Mouse (Mus musculus) CH12.LX (cell line): Measurements from ENCODE around the gene Arhgap44. TPM values are rescaled to one million over a fixed set of nuclear protein-coding genes. Genes with fewer than 3 reads are reported as not detected.

Experiments
- DNase-seq: peaks from one replicate; pipeline ENCODE4 v3.0.0-alpha.2; 2013; ENCODE audit errors: extremely low read depth
- H3K27ac ChIP-seq: 2 replicates; pipeline ENCODE4 v1.5.1; 2012; ENCODE audit warnings: low read depth, mild to moderate bottlenecking, control low read depth, moderate library complexity; ENCODE audit not compliant: insufficient read depth
- H3K27me3 ChIP-seq: replicated peaks from 2 replicates; pipeline ENCODE3; 2012; ENCODE audit warnings: inconsistent platforms
- H3K36me3 ChIP-seq, 2 experiments: replicated peaks in 1 of 2; 2 replicates each; pipeline versions ENCODE3 to v1.6.1; 2012; ENCODE audit warnings: inconsistent platforms in 1 of 2, low read length in 1 of 2, mild to moderate bottlenecking in 1 of 2, mixed read lengths in 1 of 2, moderate library complexity in 1 of 2; ENCODE audit not compliant: control insufficient read depth in 1 of 2, insufficient read depth in 1 of 2
- H3K4me1 ChIP-seq, 2 experiments: 2 replicates each; pipeline ENCODE4 v1.6.1; 2012; ENCODE audit warnings: inconsistent platforms in 1 of 2, moderate library complexity in 1 of 2; ENCODE audit not compliant: insufficient read depth in 2 of 2, control insufficient read depth in 1 of 2
- H3K4me2 ChIP-seq: 2 replicates; pipeline ENCODE4 v1.6.1; 2012; ENCODE audit warnings: low read depth, mild to moderate bottlenecking, control low read depth; ENCODE audit not compliant: poor library complexity, insufficient read depth, severe bottlenecking
- H3K4me3 ChIP-seq, 3 experiments: fragments of 150-350 bp in 1 of 3; sonication (generic) in 1 of 3; replicated peaks in 1 of 3; 2 replicates each; pipeline versions ENCODE3 to v1.5.1; 2011 to 2012; ENCODE audit warnings: low read depth in 2 of 3, low read length in 2 of 3, mild to moderate bottlenecking in 2 of 3, moderate library complexity in 2 of 3, control low read depth in 1 of 3, improper control_type of control experiment in 1 of 3, inconsistent platforms in 1 of 3, mixed read lengths in 1 of 3; ENCODE audit not compliant: poor library complexity in 1 of 3
- H3K79me2 ChIP-seq: replicated peaks from 2 replicates; pipeline ENCODE4 v1.6.1; 2012; ENCODE audit warnings: mild to moderate bottlenecking, moderate library complexity; ENCODE audit not compliant: control insufficient read depth, poor library complexity, insufficient read depth, severe bottlenecking; ENCODE audit errors: extremely low read depth
- H3K9ac ChIP-seq: 2 replicates; pipeline ENCODE4 v1.6.1; 2012; ENCODE audit warnings: low read depth, mild to moderate bottlenecking, control low read depth, moderate library complexity; ENCODE audit not compliant: insufficient read depth
- H3K9me3 ChIP-seq: replicated peaks from 2 replicates; pipeline ENCODE3; 2012; ENCODE audit warnings: low read length, inconsistent platforms, mixed read lengths
- BHLHE40 ChIP-seq: IDR thresholded peaks from 2 replicates; pipeline ENCODE4 v1.6.1; 2011; ENCODE audit warnings: mild to moderate bottlenecking, low read depth, low read length, improper control_type of control experiment
- E2F4 ChIP-seq: IDR thresholded peaks from 2 replicates; pipeline ENCODE4 v1.6.1; 2011; ENCODE audit warnings: low read depth, low read length, improper control_type of control experiment; ENCODE audit not compliant: insufficient replicate concordance
- GABPA ChIP-seq: IDR thresholded peaks from 2 replicates; pipeline ENCODE4 v1.6.1; 2012; ENCODE audit warnings: low read depth, low read length, improper control_type of control experiment, inconsistent platforms; ENCODE audit not compliant: insufficient replicate concordance
- IRF4 ChIP-seq: IDR thresholded peaks from 2 replicates; pipeline ENCODE4 v1.6.1; 2014; ENCODE audit warnings: low read depth, mild to moderate bottlenecking, inconsistent platforms, low read length, improper control_type of control experiment
- KAT2A ChIP-seq: IDR thresholded peaks from 2 replicates; pipeline ENCODE4 v1.6.1; 2012; ENCODE audit warnings: low read length, improper control_type of control experiment, inconsistent platforms; ENCODE audit not compliant: insufficient replicate concordance
- MAFK ChIP-seq: IDR thresholded peaks from 2 replicates; pipeline ENCODE4 v1.6.1; 2011; ENCODE audit warnings: low read length, improper control_type of control experiment; ENCODE audit not compliant: insufficient replicate concordance
- MAX ChIP-seq: IDR thresholded peaks from 2 replicates; pipeline ENCODE4 v1.6.1; 2011; ENCODE audit warnings: low read length, improper control_type of control experiment
- MAZ ChIP-seq: IDR thresholded peaks from 2 replicates; pipeline ENCODE4 v1.6.1; 2012; ENCODE audit warnings: low read depth, mild to moderate bottlenecking, inconsistent platforms, low read length, improper control_type of control experiment, moderate library complexity
- MXI1 ChIP-seq: IDR thresholded peaks from 2 replicates; pipeline ENCODE4 v1.6.1; 2011; ENCODE audit warnings: mild to moderate bottlenecking, low read depth, low read length, improper control_type of control experiment
- MYC ChIP-seq: IDR thresholded peaks from 2 replicates; pipeline ENCODE4 v1.6.1; 2011; ENCODE audit warnings: low read depth, mild to moderate bottlenecking, improper control_type of control experiment, low read length
- POLR2A ChIP-seq: IDR thresholded peaks from 2 replicates; pipeline ENCODE4 v1.6.1; 2011; ENCODE audit warnings: low read depth, mild to moderate bottlenecking, improper control_type of control experiment, low read length
- POLR2AphosphoS2 ChIP-seq: IDR thresholded peaks from 2 replicates; pipeline ENCODE4 v1.6.1; 2011; ENCODE audit warnings: low read depth, low read length, improper control_type of control experiment
- RAD21 ChIP-seq: IDR thresholded peaks from 2 replicates; pipeline ENCODE4 v1.6.1; 2011; ENCODE audit warnings: low read depth, mild to moderate bottlenecking, low read length, improper control_type of control experiment, moderate library complexity
- RCOR1 ChIP-seq: conservative IDR thresholded peaks from 2 replicates; pipeline ENCODE4 v1.6.1; 2012; ENCODE audit warnings: low read depth, mild to moderate bottlenecking, inconsistent platforms, low read length, improper control_type of control experiment
- SIN3A ChIP-seq: IDR thresholded peaks from 2 replicates; pipeline ENCODE4 v1.6.1; 2012; ENCODE audit warnings: low read length, improper control_type of control experiment, inconsistent platforms
- SMC3 ChIP-seq: IDR thresholded peaks from 2 replicates; pipeline ENCODE4 v1.6.1; 2011; ENCODE audit warnings: low read depth, low read length, improper control_type of control experiment
- TBP ChIP-seq: conservative IDR thresholded peaks from 2 replicates; pipeline ENCODE4 v1.6.1; 2011; ENCODE audit warnings: low read depth, low read length, improper control_type of control experiment
- UBTF ChIP-seq: IDR thresholded peaks from 2 replicates; pipeline ENCODE4 v1.6.1; 2012; ENCODE audit warnings: low read depth, mild to moderate bottlenecking, inconsistent platforms, low read length, improper control_type of control experiment, moderate library complexity
- USF1 ChIP-seq: IDR thresholded peaks from 2 replicates; pipeline ENCODE4 v1.6.1; 2014; ENCODE audit warnings: low read depth, mild to moderate bottlenecking, inconsistent platforms, low read length, improper control_type of control experiment
- ZKSCAN1 ChIP-seq: IDR thresholded peaks from 2 replicates; pipeline ENCODE4 v1.6.1; 2012; ENCODE audit warnings: low read depth, inconsistent platforms, low read length, improper control_type of control experiment, borderline replicate concordance
- dilution Hi-C: fragments of 300-500 bp; cut with MboI; formaldehyde crosslinking; loops from 2 replicates; pipeline ENCODE4 v1.14.3; 2020; ENCODE audit warnings: low sequenced_read_pairs; ENCODE audit not compliant: extremely low pct_unique_long_range_greater_than_20kb, extremely low pct_ligation_motif_present
- in situ Hi-C: fragments of 300-500 bp; cut with MboI; formaldehyde crosslinking; loops from 3 replicates; pipeline ENCODE4 v1.14.3; 2019; ENCODE audit warnings: low sequenced_read_pairs, low pct_ligation_motif_present, low pct_unique_long_range_greater_than_20kb, mixed read lengths
- polyA plus RNA-seq: library from polyadenylated mRNA; unstranded; fragments of >175 nt; gene quantifications from 2 replicates; pipeline ENCODE4 v1.2.1, GENCODE M21; 2012; ENCODE audit warnings: low read depth; ENCODE audit not compliant: insufficient read length
- total RNA-seq, 2 experiments: library from RNA; depleted of rRNA; stranded (reverse); fragments of 300-350 nt in 1 of 2; fragments of >200 nt in 1 of 2; gene quantifications; 2 replicates each; pipeline ENCODE4 v1.2.3; 2012 to 2014

Arhgap44 gene
- total and polyA plus RNA-seq, 3 experiments = 0.07 TPM; not detected in 2

DNA sequence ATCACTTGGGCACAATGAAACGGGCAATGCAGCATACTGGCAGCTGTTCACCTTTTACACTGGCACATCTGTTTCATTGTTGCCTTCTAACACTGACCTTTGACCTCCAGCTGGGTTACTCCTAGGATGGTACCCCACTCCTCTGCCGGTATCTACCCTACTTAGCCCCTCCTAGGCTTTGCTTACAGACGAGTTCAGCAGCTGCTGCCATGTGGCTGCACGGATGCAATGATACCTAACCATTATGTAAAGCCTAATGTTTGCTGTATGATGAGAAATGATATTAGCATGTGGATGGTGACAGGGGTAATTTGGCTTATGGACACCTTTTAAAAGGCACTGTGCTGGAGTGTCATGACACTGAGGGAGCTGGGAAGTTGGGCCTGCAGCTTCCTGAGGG lies 55.6 kb downstream of the Arhgap44 start:
- in situ Hi-C loops = no loop called here
- H3K79me2 ChIP-seq = no peaks in the 10 kb centered on the region
- H3K4me2 ChIP-seq = no peak overlapping the region
- DNase-seq = no peak
- no peak overlapping the region for H3K4me3 ChIP-seq
- H3K36me3 ChIP-seq = no peaks in the 10 kb centered on the region
- H3K9me3 ChIP-seq = no peaks in the 10 kb centered on the region
- TF ChIP-seq POLR2AphosphoS2 (no peak), MAFK (no peak), E2F4 (no peak), MXI1 (no peak), RAD21 (no peak), POLR2A (no peak)
- TF ChIP-seq, all 38 proteins: peak for 0
- Histone ChIP-seq H3K4me1 (0 out of 4 replicates have a peak, but pooled peaks cover 0 to 5% of the 10 kb centered on the region in 2 experiments), H3K27me3 (no peaks in the 10 kb centered on the region), H3K27ac (no peak overlapping the region), H3K9ac (no peak overlapping the region)
- dilution Hi-C loops = no loop called here

GRCm38 (mm10) chr11:65104076-65104475 lies 58.7 kb downstream of the Arhgap44 start:
- H3K4me3 ChIP-seq = no peak overlapping the region
- no peak overlapping the region for H3K9ac ChIP-seq
- H3K79me2 ChIP-seq = no peaks in the 10 kb centered on the region
- no peak overlapping the region for H3K4me2 ChIP-seq
- in situ Hi-C loops = no loop called here
- no peaks in the 10 kb centered on the region for H3K9me3 ChIP-seq
- H3K27me3 ChIP-seq = no peaks in the 10 kb centered on the region
- H3K4me1 ChIP-seq = no peaks in the 10 kb centered on the region
- no peaks in the 10 kb centered on the region for H3K36me3 ChIP-seq
- DNase-seq = no peak
- H3K27ac ChIP-seq = no peak overlapping the region
- dilution Hi-C loops = no loop called here
- TF ChIP-seq E2F4 = no peak
- TF ChIP-seq SIN3A = no peak
- TF ChIP-seq UBTF = no peak
- TF ChIP-seq IRF4 = no peak
- no peak for TF ChIP-seq KAT2A
- no peak for TF ChIP-seq MAZ
- no peak for TF ChIP-seq TBP
- no peak for TF ChIP-seq POLR2A
- TF ChIP-seq BHLHE40 = no peak
- no peak for TF ChIP-seq GABPA
- no peak for TF ChIP-seq MAX
- TF ChIP-seq RCOR1 = no peak
- no peak for TF ChIP-seq USF1
- TF ChIP-seq SMC3 = no peak
- TF ChIP-seq ZKSCAN1 = no peak
- TF ChIP-seq MYC = no peak
- TF ChIP-seq, all 38 proteins: peak for 0
